ENCODE assay signal across 15 mouse cellular contexts in the genomic region with DNA sequence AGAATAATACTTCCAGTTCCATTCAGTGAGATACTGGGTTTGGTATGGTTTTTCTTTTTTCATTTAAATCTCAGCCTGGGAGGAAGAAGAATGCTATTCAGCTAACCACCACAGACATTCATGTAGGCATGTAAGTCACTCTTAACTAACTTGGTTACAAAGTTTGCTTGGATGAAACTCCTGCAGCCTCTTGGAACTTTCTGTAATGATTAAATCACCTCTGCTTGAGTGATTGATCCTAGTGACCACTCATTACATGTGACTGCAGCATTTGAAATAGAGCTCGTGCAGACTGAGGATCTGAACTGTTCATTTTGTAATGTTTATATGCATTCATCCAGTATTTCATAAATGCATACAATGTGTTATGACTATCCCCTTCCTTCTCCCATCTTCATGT.
"Had no signal": no experiment of that assay in that cellular context is flagged by ENCODE, and none has a peak within 500 bp of the region (broad histone marks: within the 10 kb centered on the region; RNA-seq: fewer than 3 reads in every experiment).

No protein-coding gene starts in this region.

- DNase-seq: retina, postnatal 1 day; right cerebral cortex, adult 18-20 months; right cerebral cortex, postnatal 14 days; right cerebral cortex, postnatal 25 days; right cerebral cortex, postnatal 4 days; spleen, adult 18-20 months; thymus, adult 18-20 months; thymus, adult 2 months; thymus, postnatal 14 days; thymus, postnatal 25 days; thymus, postnatal 36 days; thymus, postnatal 4 days had no signal

- H3K27ac ChIP-seq: neural tube, embryonic 15.5 days; stomach, embryonic 15.5 days; stomach, postnatal 0 days had no signal

- H3K4me3 ChIP-seq: neural tube, embryonic 15.5 days; stomach, embryonic 15.5 days had no signal

- H3K27me3 ChIP-seq: neural tube, embryonic 15.5 days; stomach, embryonic 15.5 days had no signal

- H3K4me1 ChIP-seq: neural tube, embryonic 15.5 days; stomach, embryonic 15.5 days had no signal

- H3K36me3 ChIP-seq: neural tube, embryonic 15.5 days; stomach, embryonic 15.5 days had no signal

- H3K9ac ChIP-seq: neural tube, embryonic 15.5 days; stomach, embryonic 15.5 days had no signal

- H3K4me2 ChIP-seq: neural tube, embryonic 15.5 days; stomach, embryonic 15.5 days had no signal

- H3K9me3 ChIP-seq: neural tube, embryonic 15.5 days; stomach, embryonic 15.5 days had no signal
